Mouse (Mus musculus): ENCODE results near the gene Ghrl. TPM values are rescaled to one million over a fixed set of nuclear protein-coding genes. Genes with fewer than 3 reads are reported as not detected.

The Ghrl gene
- not detected in 2 replicates for polyA plus RNA-seq (2012; ENCODE audit: insufficient read depth, insufficient read length, missing spikeins)

- Histone ChIP-seq H3K27ac (ENCODE audit: insufficient read depth, low read depth, low read length) (no peak within 1 kb of the TSS), H3K4me3 (ENCODE audit: insufficient read depth, low read length) (no peak within 1 kb of the TSS), H3K4me1 (ENCODE audit: control insufficient read depth, insufficient read depth, low read length) (peaks cover 37% of the 10 kb centered on the region)
- TF ChIP-seq CTCF (IDR thresholded peaks at IDR 0.05; ENCODE audit: low read depth, low read length), result no peak
- TF ChIP-seq POLR2A (IDR thresholded peaks at IDR 0.05; ENCODE audit: borderline replicate concordance, low read depth, low read length), result no peak
Measured at GRCm38 (mm10) chr6:113719878-113720277, at the start of gene Ghrl. Ghrl (minus strand) TSS chr6:113719880.

- Histone ChIP-seq H3K27ac (ENCODE audit: insufficient read depth, low read depth, low read length) (no peak overlapping the region), H3K4me1 (ENCODE audit: control insufficient read depth, insufficient read depth, low read length) (no peaks in the 10 kb centered on the region)
- TF ChIP-seq POLR2A (IDR thresholded peaks at IDR 0.05; ENCODE audit: borderline replicate concordance, low read depth, low read length) (no peak), CTCF (IDR thresholded peaks at IDR 0.05; ENCODE audit: low read depth, low read length) (no peak)
Measured at GRCm38 (mm10) chr6:113768804-113769203, 49.1 kb upstream of the Ghrl start.

GRCm38 (mm10) chr6:113761644-113762043 lies 42.0 kb upstream of the Ghrl start:
- TF ChIP-seq CTCF (IDR thresholded peaks at IDR 0.05; ENCODE audit: low read depth, low read length) (peak; percentile 95), POLR2A (IDR thresholded peaks at IDR 0.05; ENCODE audit: borderline replicate concordance, low read depth, low read length) (no peak)
- no peak overlapping the region for H3K4me3 ChIP-seq (ENCODE audit: insufficient read depth, low read length)
- H3K4me1 ChIP-seq (ENCODE audit: control insufficient read depth, insufficient read depth, low read length), result no peaks in the 10 kb centered on the region
- H3K27ac ChIP-seq (ENCODE audit: insufficient read depth, low read depth, low read length), result no peak overlapping the region

More at GRCm38 (mm10) chr6:113768804-113769203, 49.1 kb upstream of the Ghrl start:
- no peak overlapping the region for H3K4me3 ChIP-seq (ENCODE audit: insufficient read depth, low read length)

GRCm38 (mm10) chr6:113749119-113749685 lies 29.5 kb upstream of the Ghrl start:
- no peak overlapping the region for H3K4me3 ChIP-seq (ENCODE audit: insufficient read depth, low read length)
- peaks cover 23% of the 10 kb centered on the region for H3K4me1 ChIP-seq (ENCODE audit: control insufficient read depth, insufficient read depth, low read length)
- TF ChIP-seq POLR2A (IDR thresholded peaks at IDR 0.05; ENCODE audit: borderline replicate concordance, low read depth, low read length) (no peak), CTCF (IDR thresholded peaks at IDR 0.05; ENCODE audit: low read depth, low read length) (no peak)
- no peak overlapping the region for H3K27ac ChIP-seq (ENCODE audit: insufficient read depth, low read depth, low read length)

DNA sequence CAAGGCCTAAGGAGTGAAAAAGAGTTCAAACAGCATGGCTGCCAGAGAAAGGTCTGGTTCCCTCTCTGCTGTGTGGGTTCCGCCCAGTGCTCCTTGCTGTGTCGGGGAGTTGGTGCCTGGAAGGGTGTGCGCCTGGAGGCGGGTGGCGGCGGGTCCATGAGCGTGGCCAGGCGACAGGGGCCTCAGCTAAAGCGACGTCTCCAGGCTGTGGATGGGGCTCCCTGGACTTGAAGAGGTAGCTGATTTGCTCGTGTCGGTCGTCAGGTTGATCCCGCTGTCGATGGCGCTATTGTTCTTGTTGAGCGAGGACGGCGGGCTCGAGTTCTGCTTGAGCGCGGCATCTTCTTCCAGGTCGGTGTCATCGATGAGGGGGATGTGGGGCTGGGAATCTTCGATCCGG lies 28.7 kb upstream of the Ghrl start:
- Histone ChIP-seq H3K4me3 (ENCODE audit: insufficient read depth, low read length) (no peak overlapping the region), H3K4me1 (ENCODE audit: control insufficient read depth, insufficient read depth, low read length) (peaks cover 23% of the 10 kb centered on the region), H3K27ac (ENCODE audit: insufficient read depth, low read depth, low read length) (no peak overlapping the region)
- TF ChIP-seq CTCF (IDR thresholded peaks at IDR 0.05; ENCODE audit: low read depth, low read length) (no peak), POLR2A (IDR thresholded peaks at IDR 0.05; ENCODE audit: borderline replicate concordance, low read depth, low read length) (no peak)

- no peak overlapping the region for H3K4me3 ChIP-seq (ENCODE audit: insufficient read depth, low read length)
- TF ChIP-seq CTCF (IDR thresholded peaks at IDR 0.05; ENCODE audit: low read depth, low read length) (no peak), POLR2A (IDR thresholded peaks at IDR 0.05; ENCODE audit: borderline replicate concordance, low read depth, low read length) (no peak)
- H3K4me1 ChIP-seq (ENCODE audit: control insufficient read depth, insufficient read depth, low read length), result peaks cover 17% of the 10 kb centered on the region
- H3K27ac ChIP-seq (ENCODE audit: insufficient read depth, low read depth, low read length), result no peak overlapping the region
Measured at GRCm38 (mm10) chr6:113747284-113747683, 27.6 kb upstream of the Ghrl start.

DNA sequence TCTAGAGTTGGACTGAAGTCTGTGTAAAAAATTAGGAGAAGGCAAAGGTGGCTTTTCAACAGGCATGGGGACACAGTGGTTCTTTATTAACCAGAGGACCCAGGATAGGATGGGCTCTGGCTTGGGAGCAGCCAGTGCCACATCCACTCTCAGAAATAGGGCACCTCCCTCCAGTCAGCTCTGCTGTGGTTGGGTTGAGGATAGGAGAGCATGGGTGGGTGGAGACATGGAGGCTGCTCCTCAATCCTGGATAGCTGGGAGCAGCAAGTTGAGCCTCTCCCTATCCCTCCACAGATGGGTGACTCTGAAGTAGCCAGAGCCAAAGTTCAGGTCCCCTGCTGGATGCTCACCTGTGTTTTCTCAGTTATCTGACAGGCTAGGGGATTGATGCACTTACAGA lies 25.4 kb upstream of the Ghrl start:
- Histone ChIP-seq H3K4me3 (ENCODE audit: insufficient read depth, low read length) (no peak overlapping the region), H3K27ac (ENCODE audit: insufficient read depth, low read depth, low read length) (no peak overlapping the region), H3K4me1 (ENCODE audit: control insufficient read depth, insufficient read depth, low read length) (peaks cover 12% of the 10 kb centered on the region)
- TF ChIP-seq POLR2A (IDR thresholded peaks at IDR 0.05; ENCODE audit: borderline replicate concordance, low read depth, low read length) (no peak), CTCF (IDR thresholded peaks at IDR 0.05; ENCODE audit: low read depth, low read length) (no peak)

DNA sequence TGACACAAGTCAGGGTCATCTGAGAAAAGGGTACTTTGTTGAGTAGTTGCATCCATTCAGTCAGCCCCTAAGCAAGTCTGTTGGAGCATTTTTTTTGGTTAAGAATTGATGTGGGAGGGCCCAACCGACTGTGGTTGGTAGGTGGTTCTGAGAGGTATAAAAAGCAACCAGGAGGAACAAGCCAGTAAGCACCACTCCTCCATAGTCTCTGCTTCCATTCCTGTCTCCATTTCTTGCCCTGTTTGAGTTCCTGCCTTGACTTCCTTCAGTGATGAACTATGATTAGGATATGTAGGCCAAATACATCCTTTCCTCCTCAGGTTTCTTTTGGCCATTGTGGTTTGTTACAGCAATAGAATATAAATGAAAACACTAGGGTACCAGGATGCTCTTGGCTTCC lies 23.4 kb upstream of the Ghrl start:
- Histone ChIP-seq H3K27ac (ENCODE audit: insufficient read depth, low read depth, low read length) (no peak overlapping the region), H3K4me1 (ENCODE audit: control insufficient read depth, insufficient read depth, low read length) (peaks cover 16% of the 10 kb centered on the region), H3K4me3 (ENCODE audit: insufficient read depth, low read length) (no peak overlapping the region)
- TF ChIP-seq CTCF (IDR thresholded peaks at IDR 0.05; ENCODE audit: low read depth, low read length), result no peak
- TF ChIP-seq POLR2A (IDR thresholded peaks at IDR 0.05; ENCODE audit: borderline replicate concordance, low read depth, low read length), result no peak

- Histone ChIP-seq H3K27ac (ENCODE audit: insufficient read depth, low read depth, low read length) (no peak overlapping the region), H3K4me3 (ENCODE audit: insufficient read depth, low read length) (no peak overlapping the region), H3K4me1 (ENCODE audit: control insufficient read depth, insufficient read depth, low read length) (peaks cover 16% of the 10 kb centered on the region)
- no peak for TF ChIP-seq CTCF (IDR thresholded peaks at IDR 0.05; ENCODE audit: low read depth, low read length)
- TF ChIP-seq POLR2A (IDR thresholded peaks at IDR 0.05; ENCODE audit: borderline replicate concordance, low read depth, low read length), result no peak
Measured at GRCm38 (mm10) chr6:113742321-113742720, 22.6 kb upstream of the Ghrl start.

- Histone ChIP-seq H3K4me3 (ENCODE audit: insufficient read depth, low read length) (no peak overlapping the region), H3K27ac (ENCODE audit: insufficient read depth, low read depth, low read length) (peak overlapping the region; percentile 54)
- TF ChIP-seq CTCF (IDR thresholded peaks at IDR 0.05; ENCODE audit: low read depth, low read length) (no peak), POLR2A (IDR thresholded peaks at IDR 0.05; ENCODE audit: borderline replicate concordance, low read depth, low read length) (no peak)
Measured at GRCm38 (mm10) chr6:113741425-113741824, 21.7 kb upstream of the Ghrl start.

More at GRCm38 (mm10) chr6:113741425-113741824, 21.7 kb upstream of the Ghrl start:
- H3K4me1 ChIP-seq (ENCODE audit: control insufficient read depth, insufficient read depth, low read length), result peaks cover 16% of the 10 kb centered on the region

All from bone marrow macrophage, adult 2 months (primary cell).